Mouse (Mus musculus) ES-Bruce4 (cell line): ENCODE data around the gene Nr6a1.

Experiments used
- CTCF ChIP-seq: IDR thresholded peaks from one replicate; pipeline ENCODE4 v1.8.1; 2011; ENCODE audit warnings: low read depth, low read length
- EP300 ChIP-seq: IDR thresholded peaks from 2 replicates; pipeline ENCODE4 v1.6.1; 2011; ENCODE audit warnings: low read depth, low read length; ENCODE audit not compliant: insufficient read depth
- POLR2A ChIP-seq: IDR thresholded peaks from one replicate; pipeline ENCODE4 v1.8.1; 2011; ENCODE audit warnings: low read length; ENCODE audit not compliant: insufficient read depth

DNA sequence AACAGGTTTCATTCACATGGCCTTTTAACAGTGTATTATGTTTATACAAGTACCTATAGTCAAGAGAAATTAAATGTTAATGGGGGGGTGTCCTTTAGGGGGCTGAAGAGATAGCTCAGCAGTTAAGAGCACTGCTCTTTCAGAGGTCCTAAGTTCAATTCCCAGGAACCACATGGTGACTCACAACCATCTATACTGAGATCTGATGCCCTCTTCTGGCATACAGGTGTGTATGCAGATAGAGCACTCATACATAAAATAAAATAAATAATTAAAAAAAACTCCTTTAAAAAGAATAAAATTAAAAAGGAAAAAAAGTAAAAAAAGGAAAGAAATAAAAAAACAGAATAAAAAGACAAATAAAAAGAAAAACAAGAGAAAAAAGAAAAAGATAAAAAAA lies 95.5 kb downstream of the Nr6a1 start:
- no peak for TF ChIP-seq POLR2A
- TF ChIP-seq CTCF: no peak
- TF ChIP-seq EP300: no peak
